Mouse (Mus musculus) midbrain, postnatal 0 days (tissue): Measurements from ENCODE around the gene Sned1. TPM values are rescaled to one million over a fixed set of nuclear protein-coding genes. Genes with fewer than 3 reads are reported as not detected.
"Not testable (repeated sequence)": the region's sequence is repeated elsewhere in the genome, so short reads cannot be mapped to it uniquely, and the experiment has no call there.

Experiments
- ATAC-seq: fragments of 200-750 bp; cut with Nextera tagmentation; 2 replicates; pipeline ENCODE4 v1.8.0; 2017; ENCODE audit warnings: moderate number of reproducible peaks, mild to moderate bottlenecking, moderate TSS enrichment, moderate library complexity; ENCODE audit not compliant: low FRiP score
- DNase-seq: peaks from one replicate; pipeline ENCODE4 v3.0.0-alpha.2; 2015; ENCODE audit warnings: low spot score
- H3K27ac ChIP-seq: fragments of 300-500 bp; sonication (generic); 2 replicates; pipeline ENCODE4 v1.5.1; 2014; ENCODE audit warnings: low read depth, mild to moderate bottlenecking, low read length, mixed read lengths
- H3K27me3 ChIP-seq: fragments of 300-500 bp; sonication (generic); 2 replicates; pipeline ENCODE4 v1.6.1; 2014; ENCODE audit warnings: low read length, control low read depth, mixed read lengths; ENCODE audit not compliant: insufficient read depth
- H3K36me3 ChIP-seq: fragments of 300-500 bp; sonication (generic); 2 replicates; pipeline ENCODE4 v1.6.1; 2014; ENCODE audit warnings: low read length, control low read depth, mixed read lengths; ENCODE audit not compliant: insufficient read depth
- H3K4me1 ChIP-seq: fragments of 300-500 bp; sonication (generic); 2 replicates; pipeline ENCODE4 v1.6.1; 2014; ENCODE audit warnings: mild to moderate bottlenecking, control low read depth, antibody characterized with exemption, low read length, mixed read lengths; ENCODE audit not compliant: insufficient read depth
- H3K4me2 ChIP-seq: fragments of 300-500 bp; sonication (generic); 2 replicates; pipeline ENCODE4 v1.6.1; 2014; ENCODE audit warnings: low read depth, mild to moderate bottlenecking, low read length, mixed read lengths; ENCODE audit not compliant: poor library complexity, severe bottlenecking
- H3K4me3 ChIP-seq: fragments of 300-500 bp; sonication (generic); 2 replicates; pipeline ENCODE4 v1.5.1; 2014; ENCODE audit warnings: low read depth, mild to moderate bottlenecking, low read length, moderate library complexity
- H3K9ac ChIP-seq: fragments of 300-500 bp; sonication (generic); replicated peaks from 2 replicates; pipeline ENCODE4 v1.6.1; 2014; ENCODE audit warnings: mild to moderate bottlenecking, low read length, moderate library complexity, mixed read lengths; ENCODE audit not compliant: poor library complexity, severe bottlenecking
- H3K9me3 ChIP-seq: fragments of 300-500 bp; sonication (generic); 2 replicates; pipeline ENCODE4 v1.6.1; 2016; ENCODE audit warnings: low read length, control low read depth
- CTCF ChIP-seq: IDR thresholded peaks from 2 replicates; pipeline ENCODE4 v1.5.1; 2016; ENCODE audit warnings: antibody characterized with exemption, mild to moderate bottlenecking
- WGBS: fragments of 180-500 bp; shearing (Covaris S2); extraction: QIAGEN DNeasy Blood & Tissue Kit; methylation state at CpG from one replicate; pipeline ENCODE4 v1.1.7; 2014; 5-methylcytosine and 5-hydroxymethylcytosine counted together
- polyA plus RNA-seq: library from polyadenylated mRNA; unstranded; fragments of >200 nt; fragmentation: Nextera tagmentation; extraction: Ambion mirVana; gene quantifications from 2 replicates; pipeline ENCODE4 v1.2.1, GENCODE M21; 2015
- total RNA-seq: library from RNA; depleted of rRNA; stranded (reverse); fragments of >200 nt; gene quantifications from 2 replicates; pipeline ENCODE4 v1.2.3, GENCODE M21; 2014

Gene Sned1
- total and polyA plus RNA-seq, 2 experiments from 2014 or later: 5.1 to 24.4 TPM

GRCm38 (mm10) chr1:93277041-93277440 is 41.4 kb downstream of the Sned1 start:
- no peak overlapping the region for H3K27ac ChIP-seq
- H3K4me2 ChIP-seq: no peak overlapping the region
- H3K27me3 ChIP-seq: no peaks in the 10 kb centered on the region
- no peak overlapping the region for H3K9ac ChIP-seq
- WGBS: 82% methylated on average over 7 of the region's 7 CpGs
- H3K4me1 ChIP-seq: no peaks in the 10 kb centered on the region
- no peaks in the 10 kb centered on the region for H3K36me3 ChIP-seq
- no peaks in the 10 kb centered on the region for H3K9me3 ChIP-seq
- no peak overlapping the region for H3K4me3 ChIP-seq
- TF ChIP-seq CTCF: no peak
- ATAC-seq: no peak
- DNase-seq: no peak

DNA sequence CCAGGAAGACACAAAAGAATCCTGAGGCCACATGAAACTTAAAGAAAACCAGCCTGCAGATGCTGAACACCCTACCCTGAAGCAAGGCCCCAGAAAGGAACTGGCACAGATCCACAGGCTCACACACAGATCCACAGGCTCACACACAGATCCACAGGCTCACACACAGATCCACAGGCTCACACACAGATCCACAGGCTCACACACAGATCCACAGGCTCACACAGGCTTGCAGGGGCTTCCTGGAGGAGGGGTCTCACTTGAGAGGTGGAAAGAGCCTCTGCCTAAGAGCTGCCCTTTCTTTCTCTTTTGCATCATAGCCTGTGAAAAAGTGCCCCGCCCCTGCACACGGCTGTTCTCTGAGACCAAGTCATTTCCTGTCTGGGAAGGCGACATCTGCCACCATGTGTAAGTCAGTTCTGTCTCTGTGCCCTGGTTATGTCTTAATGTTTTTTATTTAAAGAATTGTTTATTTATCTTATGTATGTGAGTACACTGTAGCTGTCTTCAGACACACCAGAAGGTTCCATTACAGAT is 54.1 kb downstream of the Sned1 start:
- no peaks in the 10 kb centered on the region for H3K36me3 ChIP-seq
- ATAC-seq (no peak), DNase-seq (no peak)
- no peaks in the 10 kb centered on the region for H3K9me3 ChIP-seq
- H3K4me1 ChIP-seq: no peaks in the 10 kb centered on the region
- no peak overlapping the region for H3K27ac ChIP-seq
- no peak overlapping the region for H3K9ac ChIP-seq
- no peaks in the 10 kb centered on the region for H3K27me3 ChIP-seq
- H3K4me2 ChIP-seq: no peak overlapping the region
- no peak overlapping the region for H3K4me3 ChIP-seq
- 69% methylated on average over 3 of the region's 3 CpGs for WGBS
- no peak for TF ChIP-seq CTCF

DNA sequence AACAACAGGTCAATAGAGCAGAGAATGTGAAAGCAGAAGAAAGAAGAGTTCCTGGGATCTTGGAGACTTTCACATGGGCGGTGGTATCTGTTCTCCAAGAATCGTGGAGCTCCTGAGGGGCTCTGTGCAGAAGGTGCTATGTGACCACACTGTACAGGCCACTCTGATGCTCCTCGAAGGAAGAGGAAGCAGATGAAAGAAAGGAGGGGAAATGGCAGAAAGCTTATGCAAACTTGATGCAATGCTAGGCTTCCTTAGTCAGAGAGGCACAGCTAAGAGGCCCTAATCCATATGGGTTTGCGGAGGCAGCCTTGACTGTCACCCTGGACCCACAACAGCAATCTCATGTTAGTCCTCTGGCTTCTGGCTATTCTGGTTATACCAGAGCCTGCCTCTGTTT is 55.3 kb downstream of the Sned1 start:
- Histone ChIP-seq H3K9ac (no peak overlapping the region), H3K4me2 (no peak overlapping the region), H3K4me1 (no peaks in the 10 kb centered on the region), H3K36me3 (peaks cover 4% of the 10 kb centered on the region), H3K9me3 (no peaks in the 10 kb centered on the region), H3K27me3 (no peaks in the 10 kb centered on the region), H3K4me3 (no peak overlapping the region), H3K27ac (no peak overlapping the region)
- TF ChIP-seq CTCF: no peak
- no peak for DNase-seq
- no peak for ATAC-seq
- WGBS: 81% methylated on average over 4 of the region's 4 CpGs

GRCm38 (mm10) chr1:93291591-93291990 is 56.0 kb downstream of the Sned1 start:
- no peaks in the 10 kb centered on the region for H3K27me3 ChIP-seq
- H3K9ac ChIP-seq: no peak overlapping the region
- WGBS: 97% methylated on average over 1 of the region's 1 CpGs
- H3K4me3 ChIP-seq: no peak overlapping the region
- TF ChIP-seq CTCF: no peak
- no peak for ATAC-seq
- no peak overlapping the region for H3K27ac ChIP-seq
- H3K36me3 ChIP-seq: peaks cover 10% of the 10 kb centered on the region
- H3K9me3 ChIP-seq: no peaks in the 10 kb centered on the region
- no peak for DNase-seq
- H3K4me2 ChIP-seq: no peak overlapping the region
- no peaks in the 10 kb centered on the region for H3K4me1 ChIP-seq

- no peak for ATAC-seq
- WGBS: 82% methylated on average over 8 of the region's 8 CpGs
- Histone ChIP-seq H3K9ac (no peak overlapping the region), H3K4me2 (no peak overlapping the region), H3K27ac (no peak overlapping the region), H3K9me3 (no peaks in the 10 kb centered on the region), H3K27me3 (no peaks in the 10 kb centered on the region), H3K4me1 (no peaks in the 10 kb centered on the region), H3K4me3 (no peak overlapping the region), H3K36me3 (peaks cover 14% of the 10 kb centered on the region)
- DNase-seq: no peak
- no peak for TF ChIP-seq CTCF
These were observed 56.4 kb downstream of the Sned1 start for GRCm38 (mm10) chr1:93292006-93292405.

GRCm38 (mm10) chr1:93294491-93294890 is 58.9 kb downstream of the Sned1 start:
- not testable (repeated sequence) for H3K27me3 ChIP-seq, H3K9ac ChIP-seq, H3K4me1 ChIP-seq, H3K4me2 ChIP-seq, H3K27ac ChIP-seq, H3K4me3 ChIP-seq, ATAC-seq, H3K9me3 ChIP-seq, DNase-seq
- H3K36me3 ChIP-seq: peaks cover 27% of the 10 kb centered on the region
- 85% methylated on average over 3 of the region's 3 CpGs for WGBS
